10 mouse cellular contexts compared by ENCODE assay signal in the genomic region with DNA sequence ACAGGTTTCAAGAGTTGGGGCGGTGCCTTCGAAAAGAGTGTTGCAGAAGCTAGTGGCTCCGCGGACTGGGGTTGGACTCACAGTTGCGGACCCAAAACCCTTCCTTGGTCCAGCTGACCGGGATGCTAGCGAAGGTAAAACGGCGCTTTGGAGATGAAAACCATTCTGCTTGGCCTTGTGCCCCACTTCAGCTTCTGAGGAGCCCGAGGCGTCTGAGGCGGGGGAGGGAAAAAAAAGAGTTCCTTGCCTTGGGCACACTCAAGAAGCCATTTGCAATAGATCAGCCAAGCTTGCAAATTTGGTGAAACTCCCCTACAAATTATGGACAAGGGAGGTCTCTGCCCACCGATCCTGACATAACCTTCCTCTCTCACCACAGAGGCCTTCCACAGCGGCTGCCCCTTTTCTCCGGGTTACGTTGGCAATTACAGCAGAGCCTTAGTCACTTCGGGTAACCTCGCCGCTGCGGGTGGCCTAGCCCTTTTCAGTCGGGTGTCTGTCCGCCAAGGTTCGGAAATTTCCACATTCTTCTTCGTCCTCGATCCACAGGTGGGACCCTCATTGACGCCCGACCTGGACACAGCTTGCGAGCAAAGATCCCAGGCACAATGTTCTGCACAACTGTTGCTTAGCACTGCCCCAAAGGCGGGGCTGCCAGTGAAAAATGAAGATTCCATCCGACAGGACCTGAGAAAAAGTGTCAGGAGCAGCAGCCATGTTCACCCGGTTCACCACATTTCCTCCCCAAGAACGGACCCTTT. TPM values are rescaled to one million over a fixed set of nuclear protein-coding genes. Genes with fewer than 3 reads are reported as not detected.
DNase-seq lines count a peak whose midpoint lies in the region; ATAC-seq and TF ChIP-seq lines count a peak whose summit lies in the region.
"Had no signal": no experiment of that assay in that cellular context is flagged by ENCODE, and none has a peak within 500 bp of the region (broad histone marks: within the 10 kb centered on the region; RNA-seq: fewer than 3 reads in every experiment).

A gene (minus strand): TSS at position 486 of the 761 bp plus-strand sequence.

- no peak within 1 kb of the TSS for H3K4me3 ChIP-seq in hindbrain, embryonic 11.5 days (ENCODE audit: low read depth, low read length)
- H3K4me3 ChIP-seq in hindbrain, embryonic 14.5 days (replicated peaks; ENCODE audit: low read length): no peak within 1 kb of the TSS
- H3K4me3 ChIP-seq in testis, adult 2 months (ENCODE audit: control insufficient read depth, low read depth, low read length): peak within 1 kb of the TSS; percentile 81
- no peak within 1 kb of the TSS for H3K4me3 ChIP-seq in hindbrain, postnatal 0 days (ENCODE audit: low read length)
- no peak within 1 kb of the TSS for H3K4me3 ChIP-seq in thymus, adult 2 months (ENCODE audit: control insufficient read depth, insufficient read depth, low read length)

- H3K27ac ChIP-seq in hindbrain, embryonic 11.5 days (ENCODE audit: low read depth, low read length): no peak within 1 kb of the TSS
- no peak within 1 kb of the TSS for H3K27ac ChIP-seq in hindbrain, embryonic 14.5 days
- peak within 1 kb of the TSS; percentile 77 for H3K27ac ChIP-seq in testis, adult 2 months (ENCODE audit: control insufficient read depth, insufficient read depth, low read depth, low read length)
- H3K27ac ChIP-seq in hindbrain, postnatal 0 days: no peak within 1 kb of the TSS
- H3K27ac ChIP-seq in thymus, adult 2 months (ENCODE audit: control insufficient read depth, insufficient read depth, low read length): no peak within 1 kb of the TSS
- H3K27ac ChIP-seq: macrophage had no signal

- no peaks in the 10 kb centered on the region for H3K9me3 ChIP-seq in hindbrain, embryonic 11.5 days (ENCODE audit: control insufficient read depth, low read length)
- no peaks in the 10 kb centered on the region for H3K9me3 ChIP-seq in hindbrain, embryonic 14.5 days (ENCODE audit: control insufficient read depth, low read length)
- H3K9me3 ChIP-seq in hindbrain, postnatal 0 days (ENCODE audit: low read length): no peaks in the 10 kb centered on the region

- H3K36me3 ChIP-seq in hindbrain, embryonic 11.5 days (ENCODE audit: control insufficient read depth, insufficient read depth, low read length): no peaks in the 10 kb centered on the region
- H3K36me3 ChIP-seq in hindbrain, embryonic 14.5 days (replicated peaks; ENCODE audit: control insufficient read depth, insufficient read depth): no peaks in the 10 kb centered on the region
- H3K36me3 ChIP-seq in testis, adult 2 months (ENCODE audit: control insufficient read depth, insufficient read depth, low read length): no peaks in the 10 kb centered on the region
- H3K36me3 ChIP-seq in hindbrain, postnatal 0 days (ENCODE audit: insufficient read depth, low read length): no peaks in the 10 kb centered on the region
- H3K36me3 ChIP-seq in thymus, adult 2 months (ENCODE audit: control insufficient read depth, insufficient read depth, low read length): no peaks in the 10 kb centered on the region

- peaks cover 70% of the 10 kb centered on the region for H3K27me3 ChIP-seq in hindbrain, embryonic 11.5 days (ENCODE audit: control insufficient read depth, insufficient read depth, low read length)
- peaks cover 89% of the 10 kb centered on the region for H3K27me3 ChIP-seq in hindbrain, embryonic 14.5 days (ENCODE audit: control insufficient read depth, insufficient read depth, low read length)
- H3K27me3 ChIP-seq in testis, adult 2 months (ENCODE audit: control insufficient read depth, insufficient read depth, low read length): no peaks in the 10 kb centered on the region; the same call in 1 of the 2 replicates
- H3K27me3 ChIP-seq in hindbrain, postnatal 0 days (ENCODE audit: insufficient read depth, low read length): peaks cover 70% of the 10 kb centered on the region
- peaks cover 11% of the 10 kb centered on the region for H3K27me3 ChIP-seq in thymus, adult 2 months (ENCODE audit: control insufficient read depth, insufficient read depth, low read length)

- TF ChIP-seq CTCF in testis, adult 2 months (IDR thresholded peaks at IDR 0.05; ENCODE audit: control insufficient read depth, insufficient read depth, insufficient replicate concordance, low read depth, low read length): no peak
- no peak for TF ChIP-seq CTCF in hindbrain, postnatal 0 days (IDR thresholded peaks at IDR 0.05; ENCODE audit: low read depth)
- TF ChIP-seq CTCF in thymus, adult 2 months (IDR thresholded peaks at IDR 0.05; ENCODE audit: borderline replicate concordance, control insufficient read depth, extremely low read depth, insufficient read depth, low read length, poor library complexity): no peak

- no peak within 1 kb of the TSS for H3K4me2 ChIP-seq in hindbrain, embryonic 11.5 days (replicated peaks; ENCODE audit: low read depth, low read length)
- no peak within 1 kb of the TSS for H3K4me2 ChIP-seq in hindbrain, embryonic 14.5 days (replicated peaks)
- no peak within 1 kb of the TSS for H3K4me2 ChIP-seq in hindbrain, postnatal 0 days (ENCODE audit: low read depth, low read length)

- under 1% methylated on average over 32 of the region's 32 CpGs for WGBS in hindbrain, embryonic 11.5 days
- WGBS in hindbrain, embryonic 14.5 days: 1% methylated on average over 32 of the region's 32 CpGs
- 1% methylated on average over 32 of the region's 32 CpGs for WGBS in hindbrain, postnatal 0 days
- 11% methylated on average over 32 of the region's 32 CpGs for WGBS in thymus, adult 2 months

- no peak for ATAC-seq in hindbrain, embryonic 11.5 days (ENCODE audit: low FRiP score)
- no peak for ATAC-seq in hindbrain, embryonic 14.5 days (ENCODE audit: low FRiP score)
- ATAC-seq in hindbrain, postnatal 0 days: no peak
- no peak for ATAC-seq in granulocyte monocyte progenitor cell, adult 5-6 weeks (replicated peaks; ENCODE audit: poor library complexity, severe bottlenecking)

- DNase-seq in hindbrain, embryonic 11.5 days (ENCODE audit: low spot score): peak; percentile 65
- DNase-seq in hindbrain, embryonic 14.5 days (ENCODE audit: low spot score): no peak
- no peak for DNase-seq in testis, postnatal 10 days (ENCODE audit: low spot score)
- DNase-seq in hindbrain, postnatal 0 days (ENCODE audit: low spot score): peak; percentile 1
- DNase-seq in thymus, adult 2 months: no peak

- peaks cover 3% of the 10 kb centered on the region for H3K4me1 ChIP-seq in hindbrain, embryonic 11.5 days (replicated peaks; ENCODE audit: control insufficient read depth, insufficient read depth, low read length)
- no peaks in the 10 kb centered on the region; the same call in 1 of the 2 replicates for H3K4me1 ChIP-seq in hindbrain, embryonic 14.5 days (replicated peaks; ENCODE audit: control insufficient read depth, insufficient read depth, low read length)
- H3K4me1 ChIP-seq in testis, adult 2 months (ENCODE audit: control insufficient read depth, insufficient read depth, low read length): peaks cover 17% of the 10 kb centered on the region
- H3K4me1 ChIP-seq in hindbrain, postnatal 0 days (ENCODE audit: insufficient read depth, low read length): no peaks in the 10 kb centered on the region
- no peaks in the 10 kb centered on the region for H3K4me1 ChIP-seq in thymus, adult 2 months (replicated peaks; ENCODE audit: control insufficient read depth, insufficient read depth, low read length)

- TF ChIP-seq POLR2A in testis, adult 2 months (IDR thresholded peaks at IDR 0.05; ENCODE audit: control insufficient read depth, low read depth, low read length): 0 out of 2 replicates have a peak, but pooled peaks have one; percentile 4
- TF ChIP-seq POLR2A in thymus, adult 2 months (IDR thresholded peaks at IDR 0.05; ENCODE audit: control insufficient read depth, extremely low read depth, insufficient read depth, low read length, poor library complexity): no peak

- H3K9ac ChIP-seq in hindbrain, embryonic 11.5 days (ENCODE audit: low read depth, low read length): no peak within 1 kb of the TSS
- no peak within 1 kb of the TSS for H3K9ac ChIP-seq in hindbrain, embryonic 14.5 days
- H3K9ac ChIP-seq in hindbrain, postnatal 0 days (replicated peaks; ENCODE audit: low read length): no peak within 1 kb of the TSS

RNA-seq across cellular contexts. Expression of the gene that starts here (rescaled TPM):
- 2.1 and 7.0 TPM in 2 replicates for polyA plus RNA-seq in hindbrain, embryonic 11.5 days (2014; fragmentation: Nextera tagmentation; extraction: Ambion mirVana)
- polyA plus RNA-seq in hindbrain, embryonic 14.5 days (2014; fragmentation: Nextera tagmentation; extraction: Ambion mirVana): not detected in 2 replicates
- 18.5 and 20.4 TPM in 2 replicates for polyA plus RNA-seq in testis, adult 2 months (2012; rRNA removed)
- not detected in 2 replicates for total RNA-seq in hindbrain, postnatal 0 days (2014; rRNA removed)
- 0.11 TPM in 1 of 2 replicates, not detected in the other for polyA plus RNA-seq in hindbrain, postnatal 0 days (2015; fragmentation: Nextera tagmentation; extraction: Ambion mirVana)
- not detected in 2 replicates for total RNA-seq in granulocyte monocyte progenitor cell, adult 5-6 weeks (2014; fragmentation: Nextera tagmentation)
- not detected in 2 replicates for total RNA-seq in granulocyte monocyte progenitor cell, adult 5-6 weeks (2017)
- polyA plus RNA-seq in thymus, adult 2 months (2012; rRNA removed): 0.10 TPM in 1 of 2 replicates, not detected in the other
- total RNA-seq: layer of hippocampus, adult 18-20 months had no signal
- polyA plus RNA-seq: macrophage; small intestine, adult 2 months had no signal

Comparison
In these comparisons a context has a peak if more than half of its experiments do, and no peak if none do; other contexts are left out.
1. Peak in DNase-seq in hindbrain, postnatal 0 days; RNA of the gene not detected or under 1 TPM.